Comparison of ENCODE assay signal across 27 mouse cellular contexts in genomic region chr1:171006335-171006734, GRCm38 (mm10). TPM values are rescaled to one million over a fixed set of nuclear protein-coding genes. Genes with fewer than 3 reads are reported as not detected.
DNase-seq lines count a peak whose midpoint lies in the region; ATAC-seq and TF ChIP-seq lines count a peak whose summit lies in the region.
"Had no signal": no experiment of that assay in that cellular context is flagged by ENCODE, and none has a peak within 500 bp of the region (broad histone marks: within the 10 kb centered on the region; RNA-seq: fewer than 3 reads in every experiment).

No protein-coding gene starts in this region.

- no peak for TF ChIP-seq POLR2A in spleen, adult 2 months (IDR thresholded peaks at IDR 0.05; ENCODE audit: low read depth, low read length)

- 26% methylated on average over 4 of the region's 4 CpGs for WGBS in spleen, adult 2 months
- 91% methylated on average over 4 of the region's 4 CpGs for WGBS in limb, embryonic 10.5 days

- no peak for TF ChIP-seq CTCF in spleen, adult 2 months (IDR thresholded peaks at IDR 0.05; ENCODE audit: extremely low read depth, insufficient read depth, insufficient read length, insufficient replicate concordance)

- peaks cover 7% of the 10 kb centered on the region; the same call in 1 of the 2 replicates for H3K4me1 ChIP-seq in spleen, adult 2 months (ENCODE audit: control insufficient read depth, insufficient read depth, insufficient read length)
- no peaks in the 10 kb centered on the region for H3K4me1 ChIP-seq in limb, embryonic 10.5 days
- H3K4me1 ChIP-seq: forebrain, embryonic 13.5 days; heart, embryonic 15.5 days; limb, embryonic 12.5 days; midbrain, embryonic 15.5 days; neural tube, embryonic 13.5 days had no signal

- H3K4me3 ChIP-seq in spleen, adult 2 months (ENCODE audit: extremely low read depth, insufficient read depth, insufficient read length): no peak overlapping the region
- H3K4me3 ChIP-seq in limb, embryonic 10.5 days: no peak overlapping the region
- H3K4me3 ChIP-seq: forebrain, embryonic 13.5 days; heart, embryonic 15.5 days; limb, embryonic 12.5 days; liver, embryonic 15.5 days; midbrain, embryonic 15.5 days; myocyte; neural tube, embryonic 13.5 days had no signal

- ATAC-seq in common myeloid progenitor, adult 5-6 weeks (replicated peaks; ENCODE audit: low read depth, poor library complexity, severe bottlenecking): peak; percentile 76
- ATAC-seq in megakaryocyte progenitor cell, adult 5-6 weeks (replicated peaks; ENCODE audit: poor library complexity): peak; percentile 77
- ATAC-seq: forebrain, embryonic 13.5 days; midbrain, embryonic 15.5 days had no signal

- H3K9me3 ChIP-seq in limb, embryonic 10.5 days (replicated peaks): no peaks in the 10 kb centered on the region
- H3K9me3 ChIP-seq: forebrain, embryonic 13.5 days; heart, embryonic 15.5 days; limb, embryonic 12.5 days; liver, embryonic 15.5 days; midbrain, embryonic 15.5 days; neural tube, embryonic 13.5 days had no signal

- DNase-seq in spleen, adult 2 months (ENCODE audit: low read depth in 1 of 2, low spot score in 2 of 2): peak in 1 of 2 experiments; percentile 58
- no peak for DNase-seq in spleen, adult 18-20 months
- no peak for DNase-seq in ovary, postnatal 14 days (ENCODE audit: low spot score)
- no peak for DNase-seq in limb, embryonic 10.5 days (ENCODE audit: low spot score)
- no peak for DNase-seq in adipocyte (ENCODE audit: low spot score)
- DNase-seq: adrenal gland, postnatal 25 days; cerebellum, adult 2 months; cerebellum, postnatal 36 days; heart, postnatal 36 days; kidney, adult 2 months; kidney, postnatal 14 days; lung, postnatal 14 days; right cerebral cortex, adult 18-20 months; right cerebral cortex, postnatal 4 days had no signal

- H3K36me3 ChIP-seq in spleen, adult 2 months (ENCODE audit: control insufficient read depth, insufficient read depth, low read length): no peaks in the 10 kb centered on the region
- no peaks in the 10 kb centered on the region for H3K36me3 ChIP-seq in limb, embryonic 10.5 days
- H3K36me3 ChIP-seq: heart, embryonic 15.5 days; limb, embryonic 12.5 days; liver, embryonic 15.5 days; midbrain, embryonic 15.5 days; neural tube, embryonic 13.5 days had no signal

- peak overlapping the region; percentile 81 for H3K27ac ChIP-seq in spleen, adult 2 months (ENCODE audit: insufficient read depth, low read length)
- no peak overlapping the region for H3K27ac ChIP-seq in limb, embryonic 10.5 days
- H3K27ac ChIP-seq: forebrain, embryonic 13.5 days; heart, embryonic 15.5 days; hindbrain, embryonic 14.5 days; limb, embryonic 12.5 days; liver, embryonic 15.5 days; midbrain, embryonic 15.5 days; neural tube, embryonic 13.5 days had no signal

- no peaks in the 10 kb centered on the region for H3K27me3 ChIP-seq in spleen, adult 2 months (ENCODE audit: control insufficient read depth, insufficient read depth, low read length)
- H3K27me3 ChIP-seq in limb, embryonic 10.5 days (ENCODE audit: low read depth, poor library complexity, severe bottlenecking): no peaks in the 10 kb centered on the region
- H3K27me3 ChIP-seq: forebrain, embryonic 13.5 days; heart, embryonic 15.5 days; limb, embryonic 12.5 days; liver, embryonic 15.5 days; midbrain, embryonic 15.5 days; neural tube, embryonic 13.5 days had no signal

RNA-seq across cellular contexts. Expression of gene Fcgr4, which starts 12.4 kb away (rescaled TPM):
- polyA plus RNA-seq in spleen, adult 2 months (2012; rRNA removed): 7.6 and 11.4 TPM in 2 replicates
- 1.6 TPM in 1 of 2 replicates, not detected in the other for total RNA-seq in common myeloid progenitor, adult 5-6 weeks (2017)
- 5.4 and 10.5 TPM in 2 replicates for total RNA-seq in megakaryocyte progenitor cell, adult 5-6 weeks (2015)
- total RNA-seq in megakaryocyte progenitor cell, adult 5-6 weeks (2017): 7.7 and 8.0 TPM in 2 replicates
- polyA plus RNA-seq in limb, embryonic 10.5 days (2016; fragmentation: Nextera tagmentation; extraction: Ambion mirVana): 0.11 TPM in 1 of 2 replicates, not detected in the other
- total RNA-seq: gastrocnemius, adult 18-20 months; layer of hippocampus, postnatal 14 days had no signal
- polyA plus RNA-seq: forebrain, embryonic 13.5 days; neural tube, embryonic 13.5 days; testis, adult 2 months had no signal

RNA-seq across cellular contexts. Expression of gene Fcgr2b, which starts 30.0 kb away (rescaled TPM):
- 47.5 and 71.3 TPM in 2 replicates for polyA plus RNA-seq in spleen, adult 2 months (2012; rRNA removed)
- total RNA-seq in common myeloid progenitor, adult 5-6 weeks (2017): 27.5 and 30.1 TPM in 2 replicates
- total RNA-seq in megakaryocyte progenitor cell, adult 5-6 weeks (2015): 142 and 144 TPM in 2 replicates
- total RNA-seq in megakaryocyte progenitor cell, adult 5-6 weeks (2017): 99.9 and 118 TPM in 2 replicates
- polyA plus RNA-seq in limb, embryonic 10.5 days (2016; fragmentation: Nextera tagmentation; extraction: Ambion mirVana): 0.19 TPM in 1 of 2 replicates, not detected in the other

RNA-seq across cellular contexts. Expression of gene Fcgr3, which starts 58.4 kb away (rescaled TPM):
- 20.6 and 24.5 TPM in 2 replicates for polyA plus RNA-seq in spleen, adult 2 months (2012; rRNA removed)
- 7.8 and 15.7 TPM in 2 replicates for total RNA-seq in common myeloid progenitor, adult 5-6 weeks (2017)
- total RNA-seq in megakaryocyte progenitor cell, adult 5-6 weeks (2015): 384 and 416 TPM in 2 replicates
- 406 and 474 TPM in 2 replicates for total RNA-seq in megakaryocyte progenitor cell, adult 5-6 weeks (2017)
- polyA plus RNA-seq in limb, embryonic 10.5 days (2016; fragmentation: Nextera tagmentation; extraction: Ambion mirVana): 3.0 and 3.3 TPM in 2 replicates

Comparison
In these comparisons a context has a peak if more than half of its experiments do, and no peak if none do; other contexts are left out.
1. RNA of gene Fcgr3, which starts 58.4 kb away (total RNA-seq): 384 to 474 TPM in megakaryocyte progenitor cell, adult 5-6 weeks; 7.8 to 15.7 TPM in common myeloid progenitor, adult 5-6 weeks; every median in the first group is over 10 times any median in the second.